32 mouse cellular contexts compared by ENCODE assay signal in genomic region chr11:105159673-105160360, GRCm38 (mm10). TPM values are rescaled to one million over a fixed set of nuclear protein-coding genes. Genes with fewer than 3 reads are reported as not detected.
A peak's percentile ranks its signal among the peaks of the same experiment; 100 is the strongest.
DNase-seq lines count a peak whose midpoint lies in the region; ATAC-seq and TF ChIP-seq lines count a peak whose summit lies in the region.
"Had no signal": no experiment of that assay in that cellular context is flagged by ENCODE, and none has a peak within 500 bp of the region (broad histone marks: within the 10 kb centered on the region; RNA-seq: fewer than 3 reads in every experiment).

No protein-coding gene starts in this region.

- H3K9ac ChIP-seq in embryonic facial prominence, embryonic 14.5 days (ENCODE audit: low read depth, low read length): no peak overlapping the region
- no peak overlapping the region for H3K9ac ChIP-seq in lung, embryonic 16.5 days (ENCODE audit: low read length)
- H3K9ac ChIP-seq: embryonic facial prominence, embryonic 13.5 days; forebrain, embryonic 15.5 days; intestine, embryonic 15.5 days; lung, embryonic 15.5 days; midbrain, embryonic 15.5 days; neural tube, embryonic 12.5 days had no signal

- no peak for TF ChIP-seq POLR2A in lung, adult 2 months (IDR thresholded peaks at IDR 0.05; ENCODE audit: borderline replicate concordance, extremely low read depth, low read depth, low read length)

- H3K27me3 ChIP-seq in embryonic facial prominence, embryonic 14.5 days (replicated peaks; ENCODE audit: control insufficient read depth, insufficient read depth, low read length): no peaks in the 10 kb centered on the region
- peaks cover 11% of the 10 kb centered on the region for H3K27me3 ChIP-seq in embryonic facial prominence, embryonic 10.5 days (replicated peaks; ENCODE audit: low read depth, poor library complexity, severe bottlenecking)
- no peaks in the 10 kb centered on the region for H3K27me3 ChIP-seq in lung, embryonic 16.5 days (ENCODE audit: control insufficient read depth, insufficient read depth, low read depth, low read length)
- H3K27me3 ChIP-seq: embryonic facial prominence, embryonic 13.5 days; forebrain, embryonic 15.5 days; intestine, embryonic 15.5 days; lung, embryonic 15.5 days; midbrain, embryonic 15.5 days; neural tube, embryonic 12.5 days had no signal

- H3K4me3 ChIP-seq in embryonic facial prominence, embryonic 14.5 days (ENCODE audit: low read depth, low read length): no peak overlapping the region
- H3K4me3 ChIP-seq in embryonic facial prominence, embryonic 10.5 days: no peak overlapping the region
- H3K4me3 ChIP-seq in lung, embryonic 16.5 days (ENCODE audit: low read length): no peak overlapping the region
- H3K4me3 ChIP-seq in lung, adult 2 months (replicated peaks; ENCODE audit: extremely low read depth, low read depth, low read length): no peak overlapping the region
- H3K4me3 ChIP-seq: embryonic facial prominence, embryonic 13.5 days; forebrain, embryonic 15.5 days; intestine, embryonic 15.5 days; left cerebral cortex, adult 2 months; lung, embryonic 15.5 days; midbrain, embryonic 15.5 days; neural tube, embryonic 12.5 days had no signal

- 51% methylated on average over 6 of the region's 6 CpGs for WGBS in embryonic facial prominence, embryonic 14.5 days
- WGBS in embryonic facial prominence, embryonic 10.5 days: 56% methylated on average over 6 of the region's 6 CpGs
- 51% methylated on average over 6 of the region's 6 CpGs for WGBS in lung, embryonic 16.5 days
- 54% methylated on average over 6 of the region's 6 CpGs for WGBS in lung, adult 2 months

- DNase-seq in embryonic facial prominence, embryonic 14.5 days (ENCODE audit: low spot score): peak; percentile 19
- no peak for DNase-seq in embryonic facial prominence, embryonic 10.5 days (ENCODE audit: low spot score)
- DNase-seq in lung, adult 2 months: no peak
- DNase-seq in ES-CJ7 (ENCODE audit: low read depth, low spot score) (peak; percentile 76), ZHBTc4 (ENCODE audit: low read depth, low spot score) (peak; percentile 83)
- no peak for DNase-seq in adrenal gland, postnatal 25 days
- DNase-seq in heart, postnatal 36 days: no peak
- DNase-seq: adrenal gland, adult 2 months; cerebellum, adult 11-12 months; cerebellum, postnatal 14 days; kidney, postnatal 4 days; layer of hippocampus, adult 9-11 months; thymus, postnatal 14 days had no signal

- no peak overlapping the region for H3K27ac ChIP-seq in embryonic facial prominence, embryonic 14.5 days (replicated peaks; ENCODE audit: low read depth, low read length)
- no peak overlapping the region for H3K27ac ChIP-seq in embryonic facial prominence, embryonic 10.5 days (replicated peaks)
- no peak overlapping the region for H3K27ac ChIP-seq in lung, embryonic 16.5 days (ENCODE audit: low read length)
- H3K27ac ChIP-seq: embryonic facial prominence, embryonic 13.5 days; forebrain, embryonic 15.5 days; intestine, embryonic 15.5 days; left cerebral cortex, adult 2 months; lung, embryonic 15.5 days; midbrain, embryonic 15.5 days; neural tube, embryonic 12.5 days had no signal

- no peaks in the 10 kb centered on the region for H3K36me3 ChIP-seq in embryonic facial prominence, embryonic 14.5 days (ENCODE audit: control insufficient read depth, insufficient read depth, low read length)
- no peaks in the 10 kb centered on the region for H3K36me3 ChIP-seq in embryonic facial prominence, embryonic 10.5 days (replicated peaks)
- no peaks in the 10 kb centered on the region for H3K36me3 ChIP-seq in lung, embryonic 16.5 days (ENCODE audit: control insufficient read depth, insufficient read depth, low read length)
- H3K36me3 ChIP-seq: embryonic facial prominence, embryonic 13.5 days; forebrain, embryonic 15.5 days; intestine, embryonic 15.5 days; lung, embryonic 15.5 days; midbrain, embryonic 15.5 days; neural tube, embryonic 12.5 days had no signal

- peaks cover 16% of the 10 kb centered on the region for H3K9me3 ChIP-seq in embryonic facial prominence, embryonic 14.5 days (ENCODE audit: control insufficient read depth, low read length)
- peaks cover 20% of the 10 kb centered on the region for H3K9me3 ChIP-seq in embryonic facial prominence, embryonic 10.5 days
- H3K9me3 ChIP-seq in lung, embryonic 16.5 days (ENCODE audit: control insufficient read depth, low read length): peaks cover 13% of the 10 kb centered on the region
- H3K9me3 ChIP-seq: forebrain, embryonic 15.5 days; midbrain, embryonic 15.5 days had no signal

- H3K4me2 ChIP-seq in embryonic facial prominence, embryonic 14.5 days (ENCODE audit: low read depth, low read length): no peak overlapping the region
- H3K4me2 ChIP-seq in lung, embryonic 16.5 days (ENCODE audit: low read depth, low read length): no peak overlapping the region
- H3K4me2 ChIP-seq: embryonic facial prominence, embryonic 13.5 days; forebrain, embryonic 15.5 days; intestine, embryonic 15.5 days; lung, embryonic 15.5 days; midbrain, embryonic 15.5 days; neural tube, embryonic 12.5 days had no signal

- no peaks in the 10 kb centered on the region for H3K4me1 ChIP-seq in embryonic facial prominence, embryonic 14.5 days (ENCODE audit: control insufficient read depth, insufficient read depth, low read length)
- peaks cover 24% of the 10 kb centered on the region for H3K4me1 ChIP-seq in embryonic facial prominence, embryonic 10.5 days
- H3K4me1 ChIP-seq in lung, embryonic 16.5 days (replicated peaks; ENCODE audit: control insufficient read depth, insufficient read depth, low read length): peaks cover 3% of the 10 kb centered on the region; the same call in 1 of the 2 replicates
- H3K4me1 ChIP-seq in lung, adult 2 months (ENCODE audit: control insufficient read depth, insufficient read depth, low read length): no peaks in the 10 kb centered on the region
- H3K4me1 ChIP-seq: forebrain, embryonic 15.5 days; intestine, embryonic 15.5 days; lung, embryonic 15.5 days; midbrain, embryonic 15.5 days; neural tube, embryonic 12.5 days had no signal

- TF ChIP-seq CTCF in lung, adult 2 months (IDR thresholded peaks at IDR 0.05; ENCODE audit: insufficient read depth, low read length): no peak

- intact Hi-C loops in heart, postnatal 36 days (cut with DNase I): no loop called here

- ATAC-seq in embryonic facial prominence, embryonic 14.5 days (ENCODE audit: low read depth): no peak
- ATAC-seq in lung, embryonic 16.5 days (ENCODE audit: low read depth): 0 out of 2 replicates have a peak, but pooled peaks have one; percentile 47
- ATAC-seq: forebrain, embryonic 15.5 days; hindbrain, embryonic 16.5 days; intestine, embryonic 15.5 days; midbrain, embryonic 15.5 days had no signal

RNA-seq across cellular contexts. Expression of gene Gm10842, which starts 13.1 kb away (rescaled TPM):
- not detected in 2 replicates for polyA plus RNA-seq in embryonic facial prominence, embryonic 14.5 days (2014; fragmentation: Nextera tagmentation; extraction: Ambion mirVana)
- polyA plus RNA-seq in embryonic facial prominence, embryonic 10.5 days (2016; fragmentation: Nextera tagmentation; extraction: Ambion mirVana): not detected in 2 replicates
- polyA plus RNA-seq in lung, embryonic 16.5 days (2015; fragmentation: Nextera tagmentation; extraction: Ambion mirVana): not detected in 2 replicates
- polyA plus RNA-seq in lung, adult 2 months (2012; rRNA removed): not detected in 2 replicates
- total RNA-seq in adrenal gland, postnatal 25 days (2021): not detected in 2 replicates
- not detected for total RNA-seq in heart, postnatal 36 days (2021)
- total RNA-seq: adrenal gland, adult 2 months; gastrocnemius, adult 8-10 months; hematopoietic stem cell, adult 5-6 weeks; left cerebral cortex, adult 2 months; left cerebral cortex, postnatal 36 days; megakaryocyte-erythroid progenitor cell, adult 5-6 weeks had no signal
- polyA plus RNA-seq: adrenal gland, adult 2 months; embryonic facial prominence, embryonic 13.5 days; forebrain, embryonic 15.5 days; gonadal fat pad, adult 2 months; heart, embryonic 16.5 days; hindbrain, embryonic 16.5 days; intestine, embryonic 15.5 days; kidney, embryonic 14.5 days; limb, embryonic 14.5 days; lung, embryonic 15.5 days; midbrain, embryonic 15.5 days; neural tube, embryonic 12.5 days; spleen, adult 2 months; testis, adult 2 months had no signal

RNA-seq across cellular contexts. Expression of gene Tlk2, which starts 18.8 kb away (rescaled TPM):
- 26.3 and 30.4 TPM in 2 replicates for polyA plus RNA-seq in embryonic facial prominence, embryonic 14.5 days (2014; fragmentation: Nextera tagmentation; extraction: Ambion mirVana)
- polyA plus RNA-seq in embryonic facial prominence, embryonic 10.5 days (2016; fragmentation: Nextera tagmentation; extraction: Ambion mirVana): 23.5 and 28.4 TPM in 2 replicates
- polyA plus RNA-seq in lung, embryonic 16.5 days (2015; fragmentation: Nextera tagmentation; extraction: Ambion mirVana): 11.6 and 12.7 TPM in 2 replicates
- polyA plus RNA-seq in lung, adult 2 months (2012; rRNA removed): 11.8 and 13.5 TPM in 2 replicates
- 52.7 and 54.9 TPM in 2 replicates for total RNA-seq in adrenal gland, postnatal 25 days (2021)
- 10 to 100 TPM; 39.6 to 41.2 TPM for total RNA-seq in heart, postnatal 36 days (2021)

RNA-seq across cellular contexts. Expression of gene Mettl2, which starts 33.6 kb away (rescaled TPM):
- polyA plus RNA-seq in embryonic facial prominence, embryonic 14.5 days (2014; fragmentation: Nextera tagmentation; extraction: Ambion mirVana): 25.5 and 33.5 TPM in 2 replicates
- 55.0 and 57.2 TPM in 2 replicates for polyA plus RNA-seq in embryonic facial prominence, embryonic 10.5 days (2016; fragmentation: Nextera tagmentation; extraction: Ambion mirVana)
- polyA plus RNA-seq in lung, embryonic 16.5 days (2015; fragmentation: Nextera tagmentation; extraction: Ambion mirVana): 32.9 and 33.0 TPM in 2 replicates
- polyA plus RNA-seq in lung, adult 2 months (2012; rRNA removed): 8.9 and 10.0 TPM in 2 replicates
- total RNA-seq in adrenal gland, postnatal 25 days (2021): 22.6 and 23.8 TPM in 2 replicates
- total RNA-seq in heart, postnatal 36 days (2021): 10 to 100 TPM; 10.9 to 11.2 TPM

Comparison
In these comparisons a context has a peak if more than half of its experiments do, and no peak if none do; other contexts are left out.
1. DNase-seq: peak in embryonic facial prominence, embryonic 14.5 days (single experiment), ES-CJ7 (single experiment) and ZHBTc4 (single experiment); none in embryonic facial prominence, embryonic 10.5 days (single experiment), lung, adult 2 months (single experiment), adrenal gland, postnatal 25 days (single experiment) and heart, postnatal 36 days (0 of 2).